Mouse (Mus musculus) cerebellum, postnatal 10 days (tissue): ENCODE measurements at regions not wholly inside any gene's neighbourhood (a gene's known extent, or its start where the extent isn't known, plus 50 kb on each side); places are given as distances from the start of the nearest gene placed in this dataset.
A peak's percentile ranks its signal among the peaks of the same experiment; 100 is the strongest.

ENCODE experiments used
- DNase-seq, 2 experiments: peaks; one replicate each; pipeline ENCODE4 v3.0.0; 2021; ENCODE audit warnings: mixed read lengths in 2 of 2

GRCm38 (mm10) chr1:6928658-6929057 lies 2121.0 kb downstream of the Gm37988 start:
- DNase-seq, result no peak

DNA sequence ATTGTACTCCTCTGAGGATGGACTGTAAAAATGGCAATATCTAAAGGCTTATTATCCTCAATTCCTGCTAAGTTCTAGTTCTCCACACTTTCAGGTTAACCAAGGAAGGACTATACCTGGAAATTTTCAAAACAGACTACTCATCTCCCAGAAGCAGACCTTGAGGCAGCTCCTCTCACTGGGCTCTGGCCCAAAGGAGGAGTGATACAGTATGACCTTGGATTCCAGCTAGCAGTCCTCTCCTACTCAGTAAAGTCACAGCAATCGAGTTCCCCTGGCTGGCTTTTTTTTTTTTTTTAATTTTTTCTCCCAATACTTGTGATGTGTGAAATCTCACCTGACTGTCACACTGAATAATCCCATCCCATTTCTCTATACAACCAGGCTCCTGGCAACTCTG lies 2124.2 kb downstream of the Gm37988 start:
- DNase-seq, result peak in 1 of 2 experiments; percentile 8

- DNase-seq, result no peak
Measured at GRCm38 (mm10) chr1:6969838-6970237, 2162.1 kb downstream of the Gm37988 start.

DNA sequence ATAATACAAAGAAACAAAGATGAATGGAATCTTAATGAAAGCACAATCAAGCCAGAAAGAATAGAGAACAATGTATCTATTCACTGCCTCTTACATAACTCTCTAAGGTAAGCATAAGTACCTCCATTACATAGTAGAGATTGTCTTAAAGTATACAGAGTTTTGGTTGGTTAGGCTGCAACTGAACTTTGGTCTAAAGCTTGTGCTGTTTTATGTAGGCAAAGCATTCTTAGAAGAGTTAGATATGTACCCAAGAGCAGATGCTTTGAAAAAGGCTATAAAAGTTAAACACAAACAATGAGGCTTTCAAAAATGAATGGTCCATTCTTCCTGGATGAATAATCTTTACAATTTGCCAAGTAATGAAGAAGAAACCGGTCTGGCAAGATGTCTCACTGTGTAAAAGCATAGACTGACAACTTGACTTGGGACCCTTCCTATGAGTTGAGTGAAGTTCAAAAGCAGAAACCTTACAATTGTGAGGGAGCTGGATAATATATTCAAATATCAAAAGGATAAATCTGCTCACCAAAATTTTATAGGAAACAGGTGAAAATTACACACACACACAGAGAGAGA lies 2166.1 kb downstream of the Gm37988 start:
- no peak for DNase-seq

DNA sequence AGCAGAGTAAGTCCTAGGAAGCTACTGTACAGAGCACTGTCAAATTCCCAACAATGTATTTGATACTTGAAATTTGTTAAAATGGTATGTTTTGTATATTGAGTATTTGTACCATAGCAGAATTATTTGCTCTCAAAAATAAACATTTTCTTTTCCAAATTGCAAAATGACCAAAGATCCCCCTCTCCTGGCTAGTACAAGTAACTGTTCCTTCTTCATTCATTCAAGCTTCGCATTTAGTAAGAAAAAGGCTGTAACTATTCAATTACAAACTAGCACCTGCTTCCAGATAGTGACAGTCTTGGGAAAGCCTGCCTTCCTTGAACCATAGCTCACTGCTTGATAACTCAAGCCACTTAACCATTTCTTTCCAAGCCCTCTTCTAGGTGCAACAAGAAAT lies 2171.9 kb downstream of the Gm37988 start:
- DNase-seq, result peak in 1 of 2 experiments; percentile 3

DNA sequence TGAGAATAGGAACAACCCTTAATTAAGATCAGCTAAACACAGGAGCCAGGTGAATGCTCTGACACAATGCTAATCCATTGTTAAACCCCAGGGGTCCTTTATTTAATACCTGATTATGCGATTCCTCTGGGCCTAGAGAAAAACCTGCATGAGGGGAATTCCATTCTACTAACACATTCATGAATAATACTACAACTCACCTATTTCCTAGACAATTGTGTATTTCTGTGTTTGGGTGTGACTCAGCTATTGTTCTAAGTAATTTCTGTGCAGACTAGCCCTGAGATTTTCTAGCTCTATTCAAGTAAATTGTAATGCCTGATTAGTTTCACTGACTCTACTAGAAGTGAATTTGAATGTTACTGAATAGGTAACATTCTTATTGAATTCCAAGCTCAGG lies 2176.5 kb downstream of the Gm37988 start:
- no peak for DNase-seq

DNA sequence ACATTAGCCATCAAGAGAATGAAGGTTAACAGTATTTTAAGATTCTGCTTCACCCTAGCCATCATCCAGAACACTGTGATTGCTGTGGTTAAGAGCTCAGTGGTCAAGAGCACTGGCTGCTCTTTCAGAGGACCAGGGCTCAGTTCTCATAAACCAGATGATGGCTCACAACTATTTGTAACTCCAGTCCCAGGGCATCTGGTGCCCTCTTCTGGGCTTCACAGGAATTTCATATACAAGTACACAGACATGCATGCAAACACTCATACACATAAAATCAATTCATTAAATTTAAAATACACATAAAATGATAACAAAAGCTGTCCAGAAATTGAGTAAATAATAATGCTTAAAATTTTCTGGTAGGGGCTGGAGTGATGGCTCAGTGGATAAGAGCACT lies 2189.9 kb downstream of the Gm37988 start:
- peak in 1 of 2 experiments; percentile 4 for DNase-seq

GRCm38 (mm10) chr1:7010184-7010583 lies 2202.5 kb downstream of the Gm37988 start:
- peak; percentile 33 to 41 for DNase-seq
